Mouse (Mus musculus): ENCODE measurements around the gene Usp31.

- TF ChIP-seq CTCF (IDR thresholded peaks at IDR 0.05; ENCODE audit: borderline replicate concordance, control insufficient read depth, extremely low read depth, insufficient read depth, low read length, poor library complexity): no peak
- TF ChIP-seq POLR2A (IDR thresholded peaks at IDR 0.05; ENCODE audit: control insufficient read depth, extremely low read depth, insufficient read depth, low read length, poor library complexity): no peak
Measured at GRCm38 (mm10) chr7:121654675-121655074, 52.4 kb downstream of the Usp31 start.
